ENCODE assay signal across 8 mouse cellular contexts in genomic region chr10:108446041-108446931, GRCm38 (mm10).
DNase-seq lines count a peak whose midpoint lies in the region; ATAC-seq and TF ChIP-seq lines count a peak whose summit lies in the region.

No protein-coding gene starts in this region.

- H3K4me1 ChIP-seq in spleen, adult 2 months (ENCODE audit: control insufficient read depth, insufficient read depth, insufficient read length): no peaks in the 10 kb centered on the region
- H3K4me1 ChIP-seq in forebrain, embryonic 16.5 days (replicated peaks; ENCODE audit: control insufficient read depth, insufficient read depth, low read length): peaks cover 13% of the 10 kb centered on the region
- peaks cover 25% of the 10 kb centered on the region for H3K4me1 ChIP-seq in hindbrain, embryonic 10.5 days (replicated peaks)

- peak overlapping the region; percentile 53 for H3K9ac ChIP-seq in forebrain, embryonic 16.5 days (replicated peaks; ENCODE audit: low read depth, low read length)

- H3K9me3 ChIP-seq in forebrain, embryonic 16.5 days (ENCODE audit: control insufficient read depth, low read length): no peaks in the 10 kb centered on the region
- no peaks in the 10 kb centered on the region for H3K9me3 ChIP-seq in hindbrain, embryonic 10.5 days

- no peaks in the 10 kb centered on the region; the same call in 1 of the 2 replicates for H3K27me3 ChIP-seq in spleen, adult 2 months (ENCODE audit: control insufficient read depth, insufficient read depth, low read length)
- H3K27me3 ChIP-seq in forebrain, embryonic 16.5 days (replicated peaks; ENCODE audit: control insufficient read depth, insufficient read depth, low read length): no peaks in the 10 kb centered on the region
- no peaks in the 10 kb centered on the region for H3K27me3 ChIP-seq in hindbrain, embryonic 10.5 days (ENCODE audit: insufficient read depth, poor library complexity, severe bottlenecking)

- H3K4me3 ChIP-seq in spleen, adult 2 months (ENCODE audit: extremely low read depth, insufficient read depth, insufficient read length): peak overlapping the region; percentile 1; the same call in 1 of the 2 replicates
- H3K4me3 ChIP-seq in forebrain, embryonic 16.5 days (replicated peaks; ENCODE audit: low read length): peak overlapping the region; percentile 46
- peak overlapping the region; percentile 53 for H3K4me3 ChIP-seq in hindbrain, embryonic 10.5 days

- ATAC-seq in forebrain, embryonic 16.5 days: peak; percentile 79

- TF ChIP-seq POLR2A in spleen, adult 2 months (IDR thresholded peaks at IDR 0.05; ENCODE audit: low read depth, low read length): no peak

- no peak overlapping the region for H3K27ac ChIP-seq in spleen, adult 2 months (ENCODE audit: insufficient read depth, low read length)
- no peak overlapping the region for H3K27ac ChIP-seq in forebrain, embryonic 16.5 days (ENCODE audit: low read length)
- H3K27ac ChIP-seq in hindbrain, embryonic 10.5 days: peak overlapping the region; percentile 83

- no peak for DNase-seq in spleen, adult 2 months (ENCODE audit: low read depth in 1 of 2, low spot score in 2 of 2)
- DNase-seq in spleen, postnatal 36 days (ENCODE audit: low spot score in 2 of 2): no peak
- DNase-seq in cerebellum, adult 11-12 months: peak; percentile 27
- peak; percentile 69 for DNase-seq in hindbrain, embryonic 10.5 days (ENCODE audit: low spot score)
- peak; percentile 59 to 64 for DNase-seq in layer of hippocampus, postnatal 10 days (ENCODE audit: low spot score in 2 of 2)
- DNase-seq in lung, postnatal 4 days: peak; percentile 67 to 78
- DNase-seq in skeletal muscle tissue, adult 2 months (ENCODE audit: low read depth, low spot score): peak; percentile 39

- H3K4me2 ChIP-seq in forebrain, embryonic 16.5 days (ENCODE audit: low read length): peak overlapping the region; percentile 60

- H3K36me3 ChIP-seq in spleen, adult 2 months (ENCODE audit: control insufficient read depth, insufficient read depth, low read length): no peaks in the 10 kb centered on the region
- H3K36me3 ChIP-seq in forebrain, embryonic 16.5 days (ENCODE audit: control insufficient read depth, insufficient read depth): no peaks in the 10 kb centered on the region
- no peaks in the 10 kb centered on the region for H3K36me3 ChIP-seq in hindbrain, embryonic 10.5 days

- peak; percentile 16; the same call in 1 of the 2 replicates for TF ChIP-seq CTCF in spleen, adult 2 months (IDR thresholded peaks at IDR 0.05; ENCODE audit: extremely low read depth, insufficient read depth, insufficient read length, insufficient replicate concordance)

- WGBS in spleen, adult 2 months: 7% methylated on average over 24 of the region's 24 CpGs
- 9% methylated on average over 24 of the region's 24 CpGs for WGBS in forebrain, embryonic 16.5 days
- WGBS in hindbrain, embryonic 10.5 days: 10% methylated on average over 24 of the region's 24 CpGs

Comparison
In these comparisons a context has a peak if more than half of its experiments do, and no peak if none do; other contexts are left out.
1. DNase-seq: peak in cerebellum, adult 11-12 months (single experiment), hindbrain, embryonic 10.5 days (single experiment), layer of hippocampus, postnatal 10 days (2 of 2), lung, postnatal 4 days (2 of 2) and skeletal muscle tissue, adult 2 months (single experiment); none in spleen, adult 2 months (0 of 2) and spleen, postnatal 36 days (0 of 2).
2. H3K4me3 ChIP-seq: peak in every context shown above with its lines; median percentile 53 in hindbrain, embryonic 10.5 days; 46 in forebrain, embryonic 16.5 days; 1 in spleen, adult 2 months.